Mouse (Mus musculus) frontal cortex, adult 2 months (tissue): Measurements from ENCODE around the gene Vps39. TPM values are rescaled to one million over a fixed set of nuclear protein-coding genes. Genes with fewer than 3 reads are reported as not detected.

Experiments
- DNase-seq, 2 experiments: peaks; one replicate each; pipeline ENCODE4 v3.0.0; 2022; ENCODE audit warnings: low spot score in 1 of 2; ENCODE audit errors: extremely low spot score in 1 of 2
- polyA plus RNA-seq: library from polyadenylated mRNA; depleted of rRNA; stranded (reverse); fragments of >200 nt; gene quantifications from 2 replicates; pipeline ENCODE4 v1.2.3, GENCODE M21; 2012; rRNA removed

Gene Vps39
- polyA plus RNA-seq, result 51.8 and 68.0 TPM in 2 replicates

DNA sequence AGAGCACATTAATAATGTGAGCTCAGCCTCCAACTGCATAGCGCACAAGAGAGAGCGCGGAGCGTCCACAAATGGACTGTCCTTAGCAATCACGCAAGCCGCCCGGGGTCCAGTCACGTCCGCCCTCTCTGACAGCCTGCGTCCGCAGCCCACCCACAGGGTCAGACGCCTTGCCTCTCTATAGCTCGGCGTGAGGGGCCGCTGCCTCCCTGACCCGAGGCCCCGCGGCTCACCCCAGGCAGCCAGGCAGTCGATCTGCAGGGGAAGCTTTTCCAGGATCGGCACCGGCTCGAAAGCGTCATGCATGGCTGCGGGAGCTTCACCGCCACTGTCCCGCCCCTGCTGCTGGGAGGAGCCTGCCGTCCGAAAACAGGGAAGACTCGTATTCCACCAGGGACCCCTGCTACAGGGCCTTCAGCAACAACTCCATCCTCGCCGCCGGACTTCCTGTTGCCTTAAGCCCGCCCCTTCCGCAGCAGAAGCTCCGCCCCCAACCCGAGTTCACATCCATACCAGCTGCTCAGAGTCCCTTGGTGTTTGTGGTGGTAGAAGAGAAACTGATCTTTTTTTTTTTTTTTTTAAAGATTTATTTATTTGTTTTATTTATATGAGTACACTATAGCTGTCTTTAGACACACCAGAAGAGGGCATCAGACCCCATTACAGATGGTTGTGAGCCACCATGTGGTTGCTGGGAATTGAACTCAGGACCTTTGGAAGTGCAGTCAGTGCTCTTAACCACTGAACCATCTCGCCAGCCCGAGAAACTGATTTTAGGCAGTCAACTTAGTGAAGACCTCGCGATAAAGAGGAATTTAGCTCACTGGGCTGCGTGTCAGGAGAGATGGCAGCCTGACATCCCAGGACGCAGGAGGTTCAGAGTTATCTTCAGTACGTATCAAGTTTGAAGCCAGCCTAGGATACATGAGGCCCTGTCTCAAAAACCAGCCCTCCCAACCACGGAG lies at the start of gene Vps39:
Gene Vps39, minus strand, starts transcription at position 456 of the 965 bp plus-strand sequence.
- peak; percentile 81 to 88 for DNase-seq

DNA sequence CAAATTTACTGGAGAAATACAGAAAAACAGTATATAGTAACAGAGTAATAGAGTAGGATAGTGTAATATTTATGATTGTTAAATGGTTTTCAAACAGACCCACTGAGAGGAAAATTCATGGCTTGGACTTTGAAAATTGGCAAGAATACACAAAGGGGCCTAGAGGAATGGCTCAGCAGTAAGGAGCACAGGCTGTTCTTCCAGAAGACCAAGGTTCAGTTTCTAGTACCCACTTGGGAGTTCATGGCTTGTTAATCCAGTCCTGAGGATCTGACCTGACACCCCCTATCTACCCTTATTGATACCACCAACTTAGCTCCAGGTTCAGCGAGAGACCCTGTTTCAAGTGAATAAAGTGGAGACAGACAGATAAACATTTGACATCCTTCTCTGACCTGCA lies 45.0 kb upstream of the Vps39 start:
- DNase-seq, result no peak

DNA sequence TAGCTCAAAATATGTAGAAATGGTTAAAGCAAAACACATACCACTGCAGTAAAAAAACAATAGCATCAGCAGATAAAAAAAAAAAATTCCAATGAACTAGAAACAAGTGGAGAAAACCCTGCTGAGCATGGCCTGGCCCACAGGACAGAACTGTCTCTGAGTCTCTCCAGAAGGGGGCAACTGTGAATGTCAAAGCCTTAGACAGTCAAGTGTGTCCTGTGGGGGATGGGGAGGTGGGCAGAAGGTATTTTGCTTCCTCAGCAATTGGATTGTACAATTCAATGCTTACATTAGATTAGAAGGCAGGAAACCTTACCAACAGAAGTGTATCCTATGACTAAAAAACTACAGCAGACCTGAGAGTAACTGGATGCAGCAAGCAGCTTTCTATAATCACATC lies 39.5 kb upstream of the Vps39 start:
- DNase-seq, result no peak

DNA sequence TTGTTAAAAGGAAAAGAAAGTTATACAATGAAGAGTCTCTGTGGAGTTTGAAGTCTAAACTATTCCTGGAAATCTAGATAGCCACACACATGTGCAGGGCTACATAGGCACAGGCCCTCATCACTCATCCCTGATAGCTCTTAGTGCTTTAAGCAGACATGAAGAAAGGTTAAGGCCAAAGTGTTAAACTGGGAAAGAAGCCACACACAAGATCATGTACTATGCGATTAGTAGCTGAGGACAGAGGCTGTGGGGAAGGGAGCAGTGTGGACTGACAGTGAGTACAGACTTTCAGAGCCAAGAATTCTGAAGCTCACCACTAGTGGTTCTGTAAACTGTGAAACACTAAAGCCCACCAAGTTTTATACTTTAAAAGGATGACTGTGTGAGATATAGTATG lies 38.0 kb upstream of the Vps39 start:
- DNase-seq, result no peak

DNA sequence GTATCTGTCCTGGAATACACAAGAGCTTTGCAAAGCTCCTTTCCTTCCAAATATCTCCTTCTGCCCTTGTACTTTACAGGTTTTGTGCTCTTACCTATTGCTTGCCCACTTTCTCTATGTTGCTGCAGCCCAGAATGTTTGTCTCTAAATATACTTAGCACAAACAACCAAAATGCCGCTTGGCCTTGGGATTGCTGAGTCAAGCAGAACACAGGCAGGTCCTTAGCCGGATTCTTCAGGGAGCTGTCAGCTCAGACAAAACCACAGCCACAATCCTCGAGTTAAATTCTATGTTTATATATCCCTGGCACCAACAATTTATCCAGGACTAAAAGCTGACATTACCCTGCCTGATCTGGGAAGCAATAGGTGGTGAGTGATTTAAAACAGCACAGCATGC lies 36.4 kb upstream of the Vps39 start:
- no peak for DNase-seq

DNA sequence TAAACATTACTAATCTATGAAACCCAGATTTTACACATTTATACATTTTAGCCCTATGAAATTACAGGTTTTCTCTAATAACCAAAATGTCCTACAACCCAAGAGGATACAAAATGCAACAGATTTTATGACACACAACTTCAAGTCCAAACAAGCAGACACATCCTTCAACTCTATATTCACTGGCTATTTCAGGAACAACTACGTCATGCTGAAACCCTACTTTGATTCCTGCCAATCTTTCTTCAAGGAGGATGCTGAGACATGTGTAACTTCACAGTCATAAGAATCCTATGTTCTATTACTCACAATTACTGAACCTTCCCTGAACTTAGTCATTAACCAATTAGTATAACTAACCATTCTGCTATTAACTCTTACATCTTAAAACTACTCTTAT lies 34.4 kb upstream of the Vps39 start:
- no peak for DNase-seq

DNA sequence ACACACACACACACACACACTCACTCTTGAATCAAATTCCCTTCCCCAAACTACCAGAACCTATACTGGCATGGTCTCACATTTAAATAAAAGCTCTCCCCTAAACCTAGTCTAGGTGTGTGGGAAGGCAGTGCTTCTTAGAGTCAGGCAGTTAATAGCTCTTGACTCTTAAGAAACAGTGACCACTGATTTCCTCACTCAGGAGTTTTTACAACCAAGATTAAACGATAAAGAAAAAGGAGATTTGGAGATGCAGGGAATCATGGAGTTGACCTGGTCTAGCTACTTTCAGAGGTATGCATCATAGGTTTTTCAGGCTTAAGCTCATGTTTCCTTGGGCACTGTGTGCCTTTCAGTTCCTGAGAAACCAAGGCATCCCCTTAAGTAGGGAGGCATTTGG lies 33.3 kb upstream of the Vps39 start:
- DNase-seq, result no peak

DNA sequence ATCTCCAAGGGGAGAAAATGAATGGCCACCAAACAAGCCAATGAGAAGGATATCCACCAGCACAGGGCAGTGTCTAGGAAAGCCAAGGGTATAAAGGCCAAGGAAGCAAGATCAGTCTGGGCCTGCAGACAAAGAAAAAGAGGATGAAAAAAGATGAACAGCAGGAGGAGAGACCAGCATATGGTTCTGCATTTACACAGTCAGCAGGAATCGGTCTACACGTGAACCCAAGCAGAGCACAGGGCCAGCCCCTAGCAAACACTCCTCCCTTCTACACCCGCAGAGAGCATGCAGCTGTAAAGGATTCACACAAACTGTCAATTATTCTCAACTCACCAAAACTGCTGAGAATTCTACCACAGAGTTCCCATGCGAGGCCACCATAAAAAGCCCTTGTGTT lies 20.9 kb upstream of the Vps39 start:
- DNase-seq, result no peak

DNA sequence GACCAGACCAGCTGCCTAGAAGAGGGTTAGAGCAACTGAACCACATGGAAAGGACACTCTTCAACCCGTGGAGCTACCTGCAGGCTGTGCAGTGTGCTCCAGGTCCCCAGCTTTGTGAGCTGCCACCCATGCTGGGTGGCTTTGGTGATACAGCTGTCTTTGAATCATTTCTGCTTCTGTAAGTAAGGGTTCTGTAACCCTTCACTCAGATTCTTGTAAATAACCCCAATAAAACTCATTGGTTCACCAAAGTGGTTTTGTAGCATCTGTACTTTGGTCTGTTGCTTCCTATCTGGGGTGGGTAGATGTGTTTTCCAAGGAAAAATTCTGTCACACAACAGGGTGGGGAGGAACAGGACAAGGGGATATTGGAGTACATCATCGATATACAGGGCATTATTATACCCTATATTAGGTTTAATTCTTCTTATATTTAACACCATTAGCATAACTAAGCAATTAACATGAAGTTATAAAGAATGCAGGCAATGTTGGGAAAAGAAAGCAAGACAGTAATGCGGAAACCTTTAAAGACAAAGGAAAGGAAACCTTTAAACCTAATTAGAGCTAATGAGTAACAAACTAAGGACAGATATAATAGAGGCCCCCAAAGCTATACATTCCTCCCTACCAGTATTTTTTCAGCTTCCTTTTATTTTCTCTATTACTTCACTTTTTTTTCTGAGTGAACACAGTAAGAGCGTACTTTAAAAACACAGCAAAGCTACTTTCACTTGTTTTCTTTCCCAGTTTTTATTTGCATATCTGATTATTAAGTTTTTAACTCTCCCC lies 14.7 kb upstream of the Vps39 start:
- no peak for DNase-seq

DNA sequence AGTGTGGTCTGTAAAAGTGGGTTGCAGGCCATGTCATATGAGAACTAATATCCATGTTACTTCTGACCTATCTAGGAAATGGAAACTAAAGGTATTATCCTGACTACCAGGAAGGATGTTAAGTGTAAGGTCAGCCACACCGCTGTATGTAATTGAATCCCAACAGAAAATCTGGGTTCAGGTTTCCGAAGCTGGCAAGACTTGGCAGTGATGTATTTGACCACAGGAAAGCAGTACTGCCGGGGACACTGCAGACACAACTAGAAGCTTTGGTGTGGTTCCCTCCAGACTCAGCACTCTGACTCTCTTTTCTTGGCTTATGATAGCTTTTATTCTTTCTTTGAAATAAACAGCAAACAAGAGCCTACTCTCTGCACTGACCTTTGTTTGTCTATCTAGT lies 13.6 kb upstream of the Vps39 start:
- no peak for DNase-seq

DNA sequence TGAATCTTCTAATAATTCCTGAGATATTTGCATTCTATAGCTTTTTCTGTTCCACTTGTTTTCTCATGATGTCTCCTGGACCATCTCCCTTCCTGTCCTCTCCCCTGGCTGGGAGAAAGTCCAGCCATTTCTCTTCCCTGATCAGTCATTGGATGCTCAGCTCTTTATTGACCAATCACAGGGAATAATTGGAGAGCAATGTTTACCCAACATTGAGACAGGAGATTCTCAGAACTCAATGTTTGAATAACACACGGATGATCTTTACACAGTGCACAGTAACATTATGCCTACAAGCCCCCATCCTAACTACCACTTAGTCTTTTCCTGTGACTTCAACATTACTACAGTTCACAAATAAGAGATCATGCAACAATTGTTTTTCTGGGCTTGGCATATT lies 7.5 kb upstream of the Vps39 start:
- DNase-seq, result no peak

DNA sequence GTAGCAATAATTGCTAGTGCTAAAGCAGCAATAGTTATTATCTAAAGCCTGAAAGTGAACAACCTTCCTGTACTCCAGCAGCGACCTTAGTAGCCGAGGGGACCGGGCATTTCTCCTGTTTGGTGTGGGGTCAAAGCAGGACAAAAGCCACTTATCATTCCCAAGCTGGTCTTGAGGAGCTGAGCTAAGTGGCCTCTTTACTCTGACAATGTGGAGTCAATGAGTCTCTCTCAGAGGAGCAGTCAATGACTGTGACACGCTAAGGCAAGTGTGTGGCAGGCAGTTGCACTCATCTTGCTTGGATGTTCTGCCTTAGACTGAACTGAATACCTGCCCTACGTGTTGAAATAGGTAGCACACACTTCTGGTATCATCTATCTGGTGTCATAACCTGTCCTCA lies 1.6 kb downstream of the Vps39 start:
- no peak for DNase-seq

DNA sequence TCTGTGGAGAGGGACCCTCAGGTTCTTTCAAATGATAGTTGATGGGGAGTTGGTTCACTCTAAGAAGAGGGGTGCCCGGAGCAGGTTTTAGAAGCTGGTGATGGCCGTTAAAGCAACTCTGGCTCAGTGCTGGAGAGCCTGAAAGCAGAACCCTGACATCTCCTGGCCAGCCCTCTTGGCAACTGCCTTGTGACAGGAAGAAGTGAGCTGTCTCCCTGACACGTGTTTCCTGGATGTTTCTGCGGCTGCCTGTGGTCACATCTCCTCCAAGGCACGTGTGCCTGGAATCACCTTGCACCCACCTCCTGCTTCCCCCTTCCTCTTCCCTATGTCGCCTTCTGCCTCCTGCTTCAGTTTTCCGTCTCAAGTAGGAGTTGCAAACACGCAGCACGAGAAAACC lies 4.8 kb downstream of the Vps39 start:
- no peak for DNase-seq

DNA sequence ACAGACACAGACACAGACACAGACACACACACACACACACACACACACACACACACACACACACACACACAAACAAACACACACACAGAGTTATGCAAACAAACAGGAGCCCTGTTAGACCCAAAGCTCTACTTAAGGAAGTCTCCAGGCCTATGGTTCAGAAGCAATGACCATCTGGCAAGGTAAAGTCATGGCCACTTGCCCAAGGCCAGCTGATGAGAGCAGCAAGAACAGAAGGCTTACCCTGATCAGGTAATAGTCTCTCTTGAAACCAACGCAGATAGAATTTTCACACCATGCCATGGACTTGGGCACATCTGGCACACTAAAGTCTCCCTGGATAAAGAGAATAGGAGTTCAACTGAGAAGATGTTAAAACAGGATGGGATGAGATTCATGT lies 11.2 kb downstream of the Vps39 start:
- DNase-seq, result no peak

DNA sequence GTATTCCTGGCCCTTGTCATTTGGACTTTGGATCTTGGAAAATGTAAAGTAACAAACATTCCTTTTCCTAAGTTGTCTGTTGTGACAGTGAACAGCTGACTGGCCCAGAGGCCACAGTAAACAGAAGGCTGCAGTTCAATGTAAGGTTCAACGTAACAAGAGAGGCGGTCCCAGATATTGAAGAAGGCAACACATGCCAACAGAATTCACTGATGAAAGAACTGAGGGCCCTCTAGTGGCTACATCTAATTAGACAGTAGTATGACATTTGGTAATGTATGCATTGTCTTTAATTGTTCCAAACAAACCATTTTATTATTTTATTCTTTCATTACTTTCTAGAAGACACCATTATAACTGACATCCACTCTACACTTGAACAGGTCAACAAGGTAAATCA lies 15.1 kb downstream of the Vps39 start:
- DNase-seq, result peak in 1 of 2 experiments; percentile 38

DNA sequence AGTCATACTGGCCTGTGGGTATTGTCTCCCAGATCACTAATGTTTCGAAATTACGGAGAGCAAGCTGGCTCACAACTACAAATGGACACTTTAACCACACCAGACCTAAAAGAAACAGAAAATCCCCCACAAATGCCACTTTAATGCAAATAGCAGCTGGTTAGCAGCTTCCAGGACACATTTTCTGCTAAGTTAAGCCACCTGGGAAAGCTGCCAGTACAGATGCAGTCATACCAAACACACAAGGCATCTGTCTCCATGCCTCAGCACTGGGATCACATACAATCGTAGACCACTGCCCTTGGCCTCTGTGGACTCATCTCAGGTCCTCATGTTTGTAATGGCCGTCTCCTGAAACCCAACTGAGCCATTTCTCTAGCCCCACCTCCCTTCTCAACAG lies 21.4 kb downstream of the Vps39 start:
- peak in 1 of 2 experiments; percentile 52 for DNase-seq

DNA sequence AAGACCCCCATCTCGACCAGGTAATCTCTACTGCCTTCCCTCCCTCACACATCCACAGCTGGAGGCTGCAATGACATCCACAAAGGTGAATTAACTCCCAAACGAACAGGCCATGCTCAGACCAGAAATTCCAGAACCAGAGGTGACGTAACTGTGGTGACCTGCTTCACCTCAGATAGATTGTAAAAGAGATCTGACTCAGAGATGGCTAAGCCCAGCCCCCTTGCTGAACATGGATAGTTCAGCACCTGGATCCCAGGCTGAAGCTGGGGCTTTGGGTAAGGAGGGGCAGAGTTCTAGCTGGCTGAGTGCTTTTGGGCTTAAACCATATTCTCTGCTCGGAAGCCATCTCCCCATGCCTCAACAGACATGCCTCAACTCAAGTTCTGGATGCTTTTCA lies 37.9 kb downstream of the Vps39 start:
- no peak for DNase-seq

DNA sequence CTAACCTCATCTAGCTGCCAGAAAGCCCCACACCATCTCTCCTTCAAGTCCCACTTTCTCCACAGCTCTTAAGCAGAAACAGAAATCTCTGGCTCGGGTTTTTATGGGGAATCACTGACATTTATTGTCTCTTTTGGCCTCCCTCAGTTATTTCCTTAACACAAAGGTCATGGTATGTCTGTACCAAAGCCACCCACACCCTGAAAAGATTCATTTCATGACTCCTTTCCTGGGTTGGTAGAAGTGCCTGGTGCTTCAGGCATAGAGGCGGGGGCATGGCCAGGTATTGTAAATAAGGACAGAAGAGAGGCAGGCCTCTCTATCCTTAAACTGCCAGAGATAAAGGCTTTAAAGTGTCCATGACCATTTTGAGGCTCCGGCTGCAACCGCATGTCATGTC lies 38.5 kb downstream of the Vps39 start:
- DNase-seq, result no peak

DNA sequence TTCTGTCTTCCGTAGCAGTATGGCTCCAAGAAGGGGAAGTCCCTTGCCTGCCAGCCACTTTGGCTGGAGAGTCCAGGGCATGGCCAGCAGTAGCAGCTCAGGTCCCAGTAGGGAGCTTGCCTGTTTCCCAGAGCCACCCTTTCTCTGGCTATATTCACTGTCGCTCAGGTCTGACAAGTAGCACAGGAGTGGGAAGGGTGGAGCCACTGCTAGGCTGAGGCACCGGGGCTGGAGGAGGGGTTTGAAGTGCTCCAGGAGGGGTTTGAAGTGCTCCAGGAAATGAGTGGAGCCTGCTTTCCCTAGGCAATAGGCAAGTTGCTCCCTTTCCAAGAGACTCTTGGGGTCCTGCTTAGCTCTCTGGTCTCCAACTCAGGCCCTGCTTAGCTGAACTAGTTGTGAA lies 39.0 kb downstream of the Vps39 start, which contains the start of gene Pla2g4f:
Gene Pla2g4f, minus strand, starts transcription at position 190 of the 400 bp plus-strand sequence.
- DNase-seq, result no peak

DNA sequence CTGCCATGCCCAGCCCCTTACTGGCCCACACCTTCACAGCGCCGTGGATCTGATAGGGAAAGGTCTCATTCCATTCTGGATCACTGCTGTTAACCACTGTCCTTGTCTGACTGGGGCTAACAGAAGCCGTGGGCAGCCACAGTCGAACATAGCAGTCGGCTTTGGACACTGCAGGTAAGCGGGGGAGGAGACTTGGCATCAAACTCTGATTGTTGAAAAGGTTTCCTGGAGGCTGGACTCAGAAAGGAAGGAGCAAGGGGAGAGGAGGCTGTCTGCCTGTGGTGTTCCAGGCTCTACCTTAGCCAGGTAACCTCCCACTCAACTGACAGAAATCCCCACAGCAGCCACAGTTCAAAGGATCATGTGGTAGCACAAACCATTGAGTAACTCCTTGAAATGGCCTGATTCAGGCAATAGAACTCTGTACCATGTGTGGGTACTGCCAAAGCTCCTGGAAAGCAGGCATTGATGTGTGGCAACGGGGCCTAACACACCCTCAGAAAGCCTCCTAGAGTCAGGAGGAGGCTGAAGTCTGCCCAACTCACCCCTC lies 40.6 kb downstream of the Vps39 start:
- no peak for DNase-seq

DNA sequence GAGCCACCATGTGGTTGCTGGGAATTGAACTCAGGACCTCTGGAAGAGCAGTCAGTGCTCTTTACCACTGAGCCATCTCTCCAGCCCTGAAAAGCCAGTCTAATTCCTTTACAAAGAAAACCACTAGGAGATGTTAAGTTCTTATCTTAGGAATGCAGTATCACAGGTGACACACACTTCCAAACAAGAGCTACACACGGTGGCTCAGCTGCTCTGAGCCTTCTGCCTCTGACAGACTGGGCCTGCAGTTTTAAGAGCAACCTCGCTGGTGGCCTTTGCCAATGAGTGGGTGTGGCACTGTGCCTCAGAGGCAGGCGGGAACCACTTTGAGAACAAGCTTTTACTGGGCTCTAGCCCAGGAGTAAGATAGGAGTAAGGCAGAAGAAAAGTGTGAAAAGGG lies 48.8 kb downstream of the Vps39 start:
- no peak for DNase-seq
